Mouse (Mus musculus) cerebellum, postnatal 4 days (tissue): Measurements from ENCODE around the gene Hddc3.

Source experiments
- DNase-seq, 2 experiments: peaks; one replicate each; pipeline ENCODE4 v3.0.0; 2022; ENCODE audit warnings: low spot score in 2 of 2, mixed read lengths in 1 of 2

The Hddc3 gene

DNA sequence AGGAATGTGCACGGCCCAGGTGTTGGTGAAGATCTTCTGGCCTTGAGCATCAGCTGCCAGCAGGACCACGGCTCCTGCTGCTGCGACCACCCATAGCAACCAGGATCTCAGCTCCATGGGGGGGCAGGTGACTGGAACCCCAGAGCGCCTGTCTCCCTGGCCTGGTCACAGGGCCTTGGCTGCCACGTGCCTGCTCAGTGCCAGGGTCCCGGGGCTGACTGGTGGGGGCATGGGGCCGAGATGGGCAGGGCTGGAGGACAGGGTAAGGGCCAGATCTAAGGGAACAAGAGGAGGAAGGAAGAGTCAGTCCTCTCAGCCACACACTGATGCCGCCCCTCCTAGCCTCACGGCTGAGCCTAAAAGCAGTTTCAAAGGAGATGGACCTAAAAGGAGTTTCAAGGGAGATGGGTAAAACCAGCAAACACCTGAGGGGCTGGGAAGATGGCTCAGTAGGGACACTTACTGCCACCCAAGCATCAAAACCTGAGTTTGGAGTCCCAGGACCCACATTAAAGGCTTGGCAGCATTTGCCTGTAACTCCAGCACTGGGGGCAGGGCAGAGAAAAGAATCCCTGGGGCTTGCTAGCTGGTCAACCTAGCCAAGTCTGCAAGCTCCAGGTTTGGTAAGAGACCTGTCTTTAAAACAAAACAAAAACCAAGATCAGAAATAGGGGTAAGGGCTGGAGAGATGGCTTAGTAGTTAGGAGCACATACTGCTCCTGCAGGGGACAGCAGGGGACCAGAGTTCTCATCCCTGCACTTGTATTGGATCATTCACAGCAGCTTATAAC is 55.9 kb downstream of the Hddc3 start:
- DNase-seq: no peak

DNA sequence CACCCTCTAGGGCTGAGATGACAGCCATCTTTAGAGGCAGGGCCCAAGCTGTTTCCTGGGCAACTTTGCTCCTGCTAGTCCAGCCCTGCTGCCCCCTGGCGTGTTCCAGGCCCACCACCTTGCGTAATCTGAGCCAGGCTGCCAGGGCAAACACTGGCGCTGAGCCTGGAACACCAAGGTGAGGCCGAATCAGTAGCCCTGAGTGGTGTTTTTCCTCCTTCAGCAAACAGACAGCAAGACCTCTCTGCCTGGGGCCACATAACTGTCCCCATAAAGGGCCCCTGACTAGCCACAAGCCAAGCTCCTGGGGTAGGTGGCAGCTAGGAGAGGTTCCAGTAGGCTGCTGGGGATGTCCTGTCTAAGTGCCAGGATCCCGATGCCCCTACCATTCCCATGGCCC is 57.2 kb downstream of the Hddc3 start:
- DNase-seq: peak in 1 of 2 experiments; percentile 30
